In genomic region chr19:10065465-10066188, GRCm38 (mm10) we compare ENCODE assay signal across 20 mouse cellular contexts. TPM values are rescaled to one million over a fixed set of nuclear protein-coding genes. Genes with fewer than 3 reads are reported as not detected.
DNase-seq lines count a peak whose midpoint lies in the region; ATAC-seq and TF ChIP-seq lines count a peak whose summit lies in the region.
"Had no signal": no experiment of that assay in that cellular context is flagged by ENCODE, and none has a peak within 500 bp of the region (broad histone marks: within the 10 kb centered on the region; RNA-seq: fewer than 3 reads in every experiment).

No protein-coding gene starts in this region.

- no peaks in the 10 kb centered on the region for H3K79me2 ChIP-seq in MEL (ENCODE audit: control insufficient read depth, insufficient read depth, low read length, poor library complexity)

- H3K27ac ChIP-seq in MEL (ENCODE audit: control insufficient read depth, low read depth, low read length), result no peak overlapping the region
- H3K27ac ChIP-seq in liver, embryonic 11.5 days (ENCODE audit: low read depth, low read length), result 0 out of 2 replicates have a peak overlapping the region, but pooled peaks have one; percentile 34
- H3K27ac ChIP-seq: embryonic facial prominence, embryonic 13.5 days; forebrain, embryonic 15.5 days; hindbrain, embryonic 12.5 days; macrophage had no signal

- peak in 1 of 2 experiments; percentile 47; a peak in 1 of 4 replicates for TF ChIP-seq EP300 in MEL (IDR thresholded peaks at IDR 0.05; ENCODE audit: low read depth in 1 of 2, low read length in 2 of 2)

- H3K9ac ChIP-seq in MEL (ENCODE audit: control insufficient read depth, low read depth, low read length, poor library complexity, severe bottlenecking), result no peak overlapping the region
- H3K9ac ChIP-seq in liver, embryonic 11.5 days (ENCODE audit: low read depth, low read length), result no peak overlapping the region
- H3K9ac ChIP-seq: embryonic facial prominence, embryonic 13.5 days; forebrain, embryonic 15.5 days; hindbrain, embryonic 12.5 days; lung, embryonic 14.5 days had no signal

- H3K27me3 ChIP-seq in megakaryocyte, embryonic 14.5 days (replicated peaks), result no peaks in the 10 kb centered on the region
- no peaks in the 10 kb centered on the region for H3K27me3 ChIP-seq in MEL (ENCODE audit: control insufficient read depth in 1 of 2, insufficient read depth in 2 of 2, low read length in 2 of 2)
- H3K27me3 ChIP-seq in liver, embryonic 11.5 days (replicated peaks; ENCODE audit: control insufficient read depth, insufficient read depth, low read length), result no peaks in the 10 kb centered on the region
- H3K27me3 ChIP-seq: embryonic facial prominence, embryonic 13.5 days; forebrain, embryonic 15.5 days; hindbrain, embryonic 12.5 days; Patski had no signal

- no peak for DNase-seq in MEL (ENCODE audit: low read depth, low spot score)
- no peak for DNase-seq in liver, embryonic 11.5 days (ENCODE audit: low spot score)
- DNase-seq in ovary, adult 18-20 months (ENCODE audit: low spot score), result no peak
- DNase-seq in cerebellum, postnatal 36 days, result no peak
- DNase-seq: adrenal gland, adult 8-10 months; B cell, adult 2 months; cerebellum, adult 9-10 months; gastrocnemius, postnatal 36 days; kidney, adult 9 months; kidney, postnatal 4 days; lung, embryonic 14.5 days; right cerebral cortex, adult 18-20 months had no signal

- TF ChIP-seq CTCF in MEL (IDR thresholded peaks at IDR 0.05 in 2 of 3, conservative IDR thresholded peaks at IDR 0.05 in 1 of 3; ENCODE audit: control insufficient read depth in 1 of 3, insufficient read depth in 1 of 3, low read depth in 2 of 3, low read length in 3 of 3, poor library complexity in 1 of 3, severe bottlenecking in 1 of 3), result no peak

- H3K4me3 ChIP-seq in megakaryocyte, embryonic 14.5 days (replicated peaks), result peak overlapping the region; percentile 79
- no peak overlapping the region for H3K4me3 ChIP-seq in MEL (ENCODE audit: control insufficient read depth in 1 of 2, insufficient read depth in 1 of 2, low read depth in 2 of 2, low read length in 2 of 2)
- no peak overlapping the region for H3K4me3 ChIP-seq in liver, embryonic 11.5 days (ENCODE audit: low read depth, low read length)
- H3K4me3 ChIP-seq: embryonic facial prominence, embryonic 13.5 days; forebrain, embryonic 15.5 days; hindbrain, embryonic 12.5 days had no signal

- peaks cover 100% of the 10 kb centered on the region for H3K4me1 ChIP-seq in megakaryocyte, embryonic 14.5 days
- peaks cover 4 to 15% of the 10 kb centered on the region in 2 experiments for H3K4me1 ChIP-seq in MEL (ENCODE audit: control insufficient read depth in 1 of 2, insufficient read depth in 2 of 2, low read length in 2 of 2)
- H3K4me1 ChIP-seq in liver, embryonic 11.5 days (replicated peaks; ENCODE audit: control insufficient read depth, insufficient read depth, low read length), result peaks cover 40% of the 10 kb centered on the region
- H3K4me1 ChIP-seq: embryonic facial prominence, embryonic 13.5 days had no signal

- peaks cover 8% of the 10 kb centered on the region; the same call in 1 of the 2 replicates for H3K9me3 ChIP-seq in megakaryocyte, embryonic 14.5 days
- no peaks in the 10 kb centered on the region for H3K9me3 ChIP-seq in MEL (replicated peaks; ENCODE audit: insufficient read depth, low read length)
- H3K9me3 ChIP-seq in liver, embryonic 11.5 days (ENCODE audit: control insufficient read depth, low read length), result no peaks in the 10 kb centered on the region
- H3K9me3 ChIP-seq: embryonic facial prominence, embryonic 13.5 days; forebrain, embryonic 15.5 days; hindbrain, embryonic 12.5 days had no signal

- peaks cover 100% of the 10 kb centered on the region for H3K36me3 ChIP-seq in megakaryocyte, embryonic 14.5 days (replicated peaks; ENCODE audit: low read length)
- H3K36me3 ChIP-seq in MEL (ENCODE audit: control insufficient read depth in 1 of 2, insufficient read depth in 2 of 2, low read length in 2 of 2), result peaks cover 7% of the 10 kb centered on the region in 2 experiments
- H3K36me3 ChIP-seq in liver, embryonic 11.5 days (ENCODE audit: control insufficient read depth, insufficient read depth, low read length), result peaks cover 52% of the 10 kb centered on the region

- no peak for TF ChIP-seq RAD21 in MEL (IDR thresholded peaks at IDR 0.05; ENCODE audit: low read depth, low read length)

- TF ChIP-seq POLR2A in MEL (IDR thresholded peaks at IDR 0.05; ENCODE audit: control insufficient read depth in 1 of 2, insufficient read depth in 1 of 2, low read depth in 1 of 2, low read length in 2 of 2, poor library complexity in 1 of 2), result no peak

- WGBS in liver, embryonic 11.5 days, result 66% methylated on average over 5 of the region's 5 CpGs

- H3K4me2 ChIP-seq in liver, embryonic 11.5 days, result no peak overlapping the region
- H3K4me2 ChIP-seq: embryonic facial prominence, embryonic 13.5 days; forebrain, embryonic 15.5 days; hindbrain, embryonic 12.5 days; lung, embryonic 14.5 days had no signal

- no peak for ATAC-seq in megakaryocyte, adult 5-6 weeks (ENCODE audit: poor library complexity, severe bottlenecking)
- ATAC-seq in liver, embryonic 11.5 days (replicated peaks; ENCODE audit: low FRiP score), result peak; percentile 19; the same call in 1 of the 2 replicates
- peak; percentile 27 for ATAC-seq in megakaryocyte progenitor cell, adult 5-6 weeks (replicated peaks; ENCODE audit: poor library complexity)
- ATAC-seq: forebrain, embryonic 15.5 days had no signal

TF ChIP-seq in MEL, 35 proteins besides CTCF, POLR2A, EP300 and RAD21:
- TF ChIP-seq TAL1 (IDR thresholded peaks at IDR 0.05; ENCODE audit: low read length), result 0 out of 2 replicates have a peak, but pooled peaks have one; percentile 11
- TF ChIP-seq GABPA (IDR thresholded peaks at IDR 0.05; ENCODE audit: low read depth, low read length), result no peak
- TF ChIP-seq TCF12 (IDR thresholded peaks at IDR 0.05; ENCODE audit: low read depth, low read length), result peak; percentile 40; the same call in 1 of the 2 replicates
- TF ChIP-seq GATA1 (IDR thresholded peaks at IDR 0.05; ENCODE audit: low read depth, low read length), result peak; percentile 45
TF ChIP-seq in MEL: peak in this region for 3.

RNA-seq across cellular contexts. Expression of gene Fads3, which starts 24.3 kb away (rescaled TPM):
- polyA plus RNA-seq in megakaryocyte, embryonic 14.5 days (2012; ENCODE audit: insufficient read depth, low replicate concordance), result 3.6 and 19.1 TPM in 2 replicates
- total RNA-seq in megakaryocyte, adult 5-6 weeks (2015), result 0.76 and 0.91 TPM in 2 replicates
- total RNA-seq in megakaryocyte, adult 5-6 weeks (2017), result 1.8 and 1.9 TPM in 2 replicates
- total RNA-seq in MEL (2012; rRNA removed), result 1.4 and 2.3 TPM in 2 replicates
- polyA plus RNA-seq in MEL (2012; ENCODE audit: insufficient read depth in 1 of 2, insufficient read length in 2 of 2, low read depth in 1 of 2, low replicate concordance in 2 of 2, missing spikeins in 1 of 2), result 10 to 100 TPM in 1 of 2 experiments, not detected in 1; 11.2 TPM
- 7.2 and 7.3 TPM in 2 replicates for polyA plus RNA-seq in liver, embryonic 11.5 days (2014; fragmentation: Nextera tagmentation; extraction: Ambion mirVana)
- 1.4 and 2.1 TPM in 2 replicates for total RNA-seq in megakaryocyte progenitor cell, adult 5-6 weeks (2015)
- total RNA-seq in megakaryocyte progenitor cell, adult 5-6 weeks (2017), result 2.1 and 2.8 TPM in 2 replicates

RNA-seq across cellular contexts. Expression of gene Fads2, which starts 35.9 kb away (rescaled TPM):
- polyA plus RNA-seq in megakaryocyte, embryonic 14.5 days (2012; ENCODE audit: insufficient read depth, low replicate concordance), result 111 and 271 TPM in 2 replicates
- total RNA-seq in megakaryocyte, adult 5-6 weeks (2015), result 3.0 and 7.6 TPM in 2 replicates
- 3.1 and 4.3 TPM in 2 replicates for total RNA-seq in megakaryocyte, adult 5-6 weeks (2017)
- total RNA-seq in MEL (2012; rRNA removed), result 55.2 and 64.0 TPM in 2 replicates
- polyA plus RNA-seq in MEL (2012; ENCODE audit: insufficient read depth in 1 of 2, insufficient read length in 2 of 2, low read depth in 1 of 2, low replicate concordance in 2 of 2, missing spikeins in 1 of 2), result 100 to 1,000 TPM in 1 of 2 experiments, not detected in 1; 119 TPM
- 48.8 and 54.3 TPM in 2 replicates for polyA plus RNA-seq in liver, embryonic 11.5 days (2014; fragmentation: Nextera tagmentation; extraction: Ambion mirVana)
- 7.7 and 10.4 TPM in 2 replicates for total RNA-seq in megakaryocyte progenitor cell, adult 5-6 weeks (2015)
- 6.3 and 13.7 TPM in 2 replicates for total RNA-seq in megakaryocyte progenitor cell, adult 5-6 weeks (2017)
